Mouse (Mus musculus) gastrocnemius, postnatal 25 days (tissue): ENCODE results near the gene Dtl. TPM values are rescaled to one million over a fixed set of nuclear protein-coding genes. Genes with fewer than 3 reads are reported as not detected.
A peak's percentile ranks its signal among the peaks of the same experiment; 100 is the strongest.

Experiments
- DNase-seq: peaks from one replicate; pipeline ENCODE4 v3.0.0; 2022
- long read RNA-seq, 2 experiments: library from polyadenylated mRNA; stranded (forward); transcript quantifications; one replicate each; pipeline ENCODE4 v2.0.0; 2021
- total RNA-seq, 2 experiments: library from RNA; stranded (reverse); gene quantifications; 1 replicate in 1 of 2; 2 replicates in 1 of 2; pipeline ENCODE4 v1.2.3; 2021

The Dtl gene
- total RNA-seq, result under 1 TPM; 0.18 to 0.78 TPM
- long read RNA-seq, experiment 1, result 0 reads
- long read RNA-seq, experiment 2, result 0 reads

GRCm38 (mm10) chr1:191575458-191576247 lies at the start of gene Dtl, which contains the start of gene Ints7:
Dtl (minus strand) TSS chr1:191575544.
Ints7 (plus strand) TSS chr1:191575636.
- peak; percentile 99 for DNase-seq

- DNase-seq, result no peak
Observed at GRCm38 (mm10) chr1:191625026-191625425, 49.7 kb upstream of the Dtl start.

DNA sequence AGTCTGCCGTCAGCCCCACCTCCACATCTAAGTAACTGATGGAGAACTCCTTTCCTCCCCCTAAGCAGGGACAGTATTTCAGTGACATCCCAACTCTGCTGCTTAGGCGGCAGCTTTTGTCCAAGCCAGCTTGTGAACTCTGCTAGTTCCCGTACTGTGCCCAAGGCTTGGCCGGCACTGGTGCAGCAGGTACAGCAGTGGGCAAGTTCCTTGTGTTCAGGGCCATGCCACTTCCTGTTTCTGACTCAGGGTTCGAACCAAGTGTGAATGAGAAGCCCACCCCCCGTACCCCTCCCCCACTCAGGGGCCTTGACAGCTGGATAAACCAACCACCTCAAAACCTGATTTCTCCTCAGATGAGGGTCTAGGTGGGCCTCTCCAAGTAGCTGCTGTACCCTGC lies 49.1 kb upstream of the Dtl start:
- DNase-seq, result no peak

DNA sequence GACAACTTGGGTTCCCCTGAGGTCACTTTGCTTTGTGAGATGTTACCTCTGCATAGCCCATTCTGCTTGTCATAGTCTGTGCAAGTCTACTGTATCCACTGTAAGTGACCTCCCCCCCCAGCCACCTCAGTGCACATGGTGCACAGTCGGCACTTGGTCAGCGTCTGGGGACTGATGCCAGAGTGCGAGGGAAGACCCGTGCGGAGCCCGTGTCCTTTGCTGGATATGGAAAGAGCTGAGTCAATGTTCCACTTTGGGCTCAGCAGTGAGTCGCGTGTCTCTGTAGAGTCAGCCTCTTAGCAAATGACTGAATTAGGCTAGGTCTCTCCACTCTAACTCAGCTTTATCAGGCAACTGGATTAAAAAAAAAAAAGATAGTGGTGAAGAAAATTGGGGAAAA lies 47.5 kb upstream of the Dtl start:
- DNase-seq, result peak; percentile 25

- no peak for DNase-seq
Observed at GRCm38 (mm10) chr1:191621096-191621495, 45.8 kb upstream of the Dtl start.

DNA sequence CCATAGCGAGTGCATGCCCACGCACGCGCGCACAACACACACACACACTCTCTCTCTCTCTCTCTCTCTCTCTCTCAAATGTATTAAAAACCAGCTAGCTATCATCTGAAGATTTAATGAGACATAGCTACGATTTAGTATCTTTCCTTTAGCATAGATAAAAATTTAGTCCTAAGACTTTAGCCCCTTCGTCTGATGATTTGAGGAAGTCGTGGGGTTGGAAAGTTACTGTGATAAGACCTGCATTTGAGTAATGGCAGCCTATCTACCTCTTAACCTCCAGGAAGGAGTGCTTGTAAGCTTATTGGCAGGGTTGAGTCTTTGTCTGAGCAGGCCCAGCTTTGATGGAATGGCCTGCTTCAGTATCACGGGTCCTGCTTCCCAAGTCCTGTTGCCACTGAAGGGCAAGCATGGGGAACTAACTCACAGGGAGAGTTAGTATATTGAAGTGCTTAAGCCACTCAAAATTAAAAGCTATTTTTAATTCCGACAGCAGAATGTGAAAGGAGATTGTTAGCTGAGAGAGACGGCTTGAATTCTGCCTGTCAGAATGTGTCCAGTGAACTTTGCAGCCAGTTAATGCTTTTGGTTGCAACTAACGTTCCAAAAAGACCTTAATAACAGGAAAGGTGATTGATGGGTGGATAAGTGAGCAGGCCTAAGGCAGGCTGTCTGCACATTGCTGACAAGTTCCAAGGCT lies 42.9 kb upstream of the Dtl start:
- no peak for DNase-seq

- DNase-seq, result no peak
Observed at GRCm38 (mm10) chr1:191617589-191617988, 42.2 kb upstream of the Dtl start.

DNA sequence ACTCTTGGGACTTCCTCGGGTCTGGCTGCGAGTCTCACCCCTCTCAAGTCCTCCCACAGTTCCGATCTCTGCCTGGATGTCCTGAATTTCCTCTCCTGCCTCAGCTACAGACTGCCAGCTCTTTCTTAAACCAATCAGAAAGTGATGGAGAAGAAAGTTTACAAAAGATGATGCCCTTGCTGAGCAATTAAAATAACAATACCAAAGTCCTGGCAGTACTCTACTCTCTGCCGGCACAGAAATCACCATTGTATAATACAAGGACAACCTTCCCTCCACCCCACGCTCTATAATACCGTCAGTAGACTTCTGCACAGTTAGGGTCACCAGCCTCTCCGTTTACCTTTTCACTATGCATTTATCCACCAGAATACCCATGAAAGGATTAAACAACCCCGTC lies 40.9 kb upstream of the Dtl start:
- DNase-seq, result no peak

DNA sequence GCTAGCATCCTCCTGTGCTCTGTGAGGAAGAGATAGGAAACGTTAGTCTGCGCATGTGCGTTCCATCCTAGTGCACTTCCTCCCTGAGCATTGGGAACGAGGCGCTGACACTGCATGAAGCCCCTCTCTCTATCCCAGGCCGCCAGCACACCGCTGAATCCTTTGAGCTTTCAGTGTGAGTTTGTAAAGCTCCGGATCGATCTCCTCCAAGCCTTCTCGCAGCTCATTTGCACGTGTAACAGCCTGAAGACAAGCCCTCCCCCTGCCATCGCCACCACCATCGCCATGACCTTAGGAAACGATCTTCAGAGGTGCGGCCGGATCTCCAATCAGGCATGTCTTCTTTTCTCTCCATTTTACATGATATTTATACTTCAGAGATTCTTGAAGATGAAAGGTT lies 37.5 kb upstream of the Dtl start:
- no peak for DNase-seq

GRCm38 (mm10) chr1:191611686-191612085 lies 36.3 kb upstream of the Dtl start:
- no peak for DNase-seq

- DNase-seq, result no peak
Observed at GRCm38 (mm10) chr1:191610357-191610756, 35.0 kb upstream of the Dtl start.

DNA sequence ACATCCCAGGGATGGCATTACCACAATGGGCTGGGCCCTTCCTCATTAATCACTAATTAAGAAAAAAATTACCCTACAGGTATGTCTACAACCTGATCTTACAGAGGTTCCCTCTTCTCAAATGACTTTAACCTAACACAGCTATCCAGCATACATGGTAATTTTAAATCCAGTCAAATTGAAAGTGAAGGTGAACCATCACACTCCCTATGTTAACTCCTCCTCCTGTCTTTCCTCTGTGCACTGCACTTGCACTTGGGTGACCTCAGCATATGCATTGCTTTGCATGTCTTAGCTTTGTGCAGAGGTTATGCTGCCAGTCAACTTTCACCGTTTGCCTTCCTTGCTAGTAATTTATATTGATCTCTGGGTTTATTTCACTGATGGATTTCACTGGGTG lies 34.2 kb upstream of the Dtl start:
- no peak for DNase-seq

GRCm38 (mm10) chr1:191609051-191609450 lies 33.7 kb upstream of the Dtl start:
- DNase-seq, result no peak

DNA sequence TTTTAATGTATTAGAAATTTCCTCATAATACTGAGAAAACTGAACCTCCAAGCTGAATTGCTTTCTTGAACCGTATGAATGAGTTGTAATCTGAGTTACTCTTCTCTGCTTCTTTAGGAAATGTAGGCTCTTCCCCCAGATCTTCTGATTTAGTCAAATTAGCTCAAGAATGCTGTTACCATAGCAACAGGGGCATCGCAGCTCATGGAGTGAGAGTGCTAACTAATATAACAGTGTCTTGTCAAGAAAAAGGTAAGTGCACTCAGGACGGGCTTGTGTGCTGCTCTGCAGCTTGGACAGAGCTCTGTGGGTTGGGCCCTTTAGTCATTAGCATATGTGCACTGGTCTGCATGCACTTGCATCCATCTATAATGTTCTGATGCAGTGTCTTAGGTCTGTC lies 29.3 kb upstream of the Dtl start:
- DNase-seq, result no peak

DNA sequence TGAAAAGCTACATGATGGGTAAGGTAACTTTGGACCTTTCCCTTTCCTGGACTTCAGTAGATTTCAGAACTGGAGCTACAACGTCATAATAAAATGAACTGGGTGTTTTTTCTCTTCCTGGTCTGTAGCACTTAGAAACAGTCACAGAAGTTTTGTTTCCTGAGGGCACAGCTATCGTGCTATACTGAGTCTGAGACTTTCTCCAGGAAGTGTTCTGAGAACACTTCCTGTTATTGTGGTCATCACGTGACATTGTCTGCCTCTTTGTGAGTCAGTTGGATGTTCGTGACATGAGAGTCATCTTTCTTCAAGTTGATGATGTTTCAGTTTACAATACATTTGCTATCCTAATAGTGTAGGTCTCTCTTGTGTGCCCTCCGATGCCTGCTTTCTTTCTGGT lies 23.9 kb upstream of the Dtl start:
- DNase-seq, result no peak

DNA sequence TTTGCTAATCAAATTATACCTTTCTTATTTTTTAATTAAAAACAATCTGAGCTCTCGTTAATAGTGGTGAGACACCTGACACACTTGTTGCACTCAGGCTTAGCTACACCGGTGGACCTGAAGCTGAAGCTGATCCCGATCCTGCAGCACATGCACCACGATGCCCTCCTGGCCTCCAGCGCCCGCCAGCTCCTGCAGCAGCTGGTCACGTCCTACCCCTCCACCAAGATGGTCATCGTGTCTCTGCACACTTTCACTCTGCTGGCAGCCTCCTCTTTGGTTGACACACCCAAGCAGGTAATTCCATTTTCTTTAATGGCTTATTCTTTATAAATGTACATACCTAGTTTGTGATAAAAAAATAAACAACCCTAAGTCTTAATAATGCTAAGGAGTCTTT lies 20.7 kb upstream of the Dtl start:
- no peak for DNase-seq

GRCm38 (mm10) chr1:191592016-191592720 lies 16.8 kb upstream of the Dtl start:
- DNase-seq, result no peak

GRCm38 (mm10) chr1:191588749-191589148 lies 13.4 kb upstream of the Dtl start:
- no peak for DNase-seq

- no peak for DNase-seq
Observed at GRCm38 (mm10) chr1:191587062-191587461, 11.7 kb upstream of the Dtl start.

DNA sequence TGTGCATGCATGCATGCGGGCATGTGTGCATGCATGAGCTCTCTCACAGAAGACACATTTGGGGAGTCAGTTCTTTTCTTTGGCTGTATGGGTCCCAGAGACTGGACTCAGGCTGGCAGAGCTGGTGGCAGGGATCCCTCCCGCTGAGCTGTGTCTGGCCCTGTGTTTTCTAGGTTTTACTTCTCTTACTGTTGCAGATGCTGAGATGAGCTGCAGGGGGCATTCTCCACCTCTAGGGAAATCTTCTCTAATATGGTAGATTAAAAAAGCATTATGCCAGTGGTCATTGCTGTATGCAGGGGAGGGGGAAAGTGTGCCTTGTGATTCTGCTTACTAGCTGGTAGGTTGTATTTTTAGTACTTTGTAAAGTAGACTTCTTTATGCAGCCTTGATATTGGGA lies 10.4 kb upstream of the Dtl start:
- DNase-seq, result no peak

GRCm38 (mm10) chr1:191584483-191584882 lies 9.1 kb upstream of the Dtl start:
- DNase-seq, result no peak

- DNase-seq, result no peak
Observed at GRCm38 (mm10) chr1:191583836-191584235, 8.5 kb upstream of the Dtl start.

DNA sequence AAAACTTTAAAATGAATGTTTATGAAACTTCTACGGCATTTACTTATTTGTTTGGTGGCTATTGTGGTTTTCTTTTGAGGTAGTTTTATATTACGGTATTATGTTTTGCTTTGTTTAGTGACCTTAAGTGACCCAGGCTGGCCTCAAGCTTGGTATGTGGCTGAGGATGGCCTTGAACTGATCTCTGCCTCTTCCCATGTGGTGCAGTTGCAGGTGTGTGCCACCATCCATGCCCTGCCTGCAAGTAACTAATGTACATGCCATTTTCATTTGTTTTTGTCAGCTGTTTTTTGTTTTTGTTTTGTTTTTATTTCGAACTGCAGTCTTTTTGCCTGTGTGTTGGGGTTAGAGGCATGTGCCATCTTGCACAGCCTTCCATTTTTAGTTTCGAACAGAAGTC lies 6.3 kb upstream of the Dtl start:
- DNase-seq, result no peak
